Mouse (Mus musculus) T-helper 1 cell (primary cell): ENCODE measurements at regions not wholly inside any gene's neighbourhood (a gene's known extent, or its start where the extent isn't known, plus 50 kb on each side); places are given as distances from the start of the nearest gene placed in this dataset.
"Not testable (repeated sequence)": the region's sequence is repeated elsewhere in the genome, so short reads cannot be mapped to it uniquely, and the experiment has no call there.

Source experiments
- in situ Hi-C: fragments of 300-600 bp; cut with MboI, MseI; formaldehyde crosslinking; loops from one replicate; pipeline ENCODE4 v1.15.1; 2025; ENCODE audit warnings: high pct_unique_total_duplicates

- in situ Hi-C loops, result no loop called here
These were observed 143.9 kb upstream of the Rps6ka3 start for GRCm38 (mm10) chrX:159066212-159066611.

- in situ Hi-C loops, result no loop called here
These were observed 137.5 kb upstream of the Rps6ka3 start for GRCm38 (mm10) chrX:159072647-159073046.

- in situ Hi-C loops, result no loop called here
These were observed 136.6 kb upstream of the Rps6ka3 start for GRCm38 (mm10) chrX:159073533-159073932.

GRCm38 (mm10) chrX:159080508-159080907 lies 129.6 kb upstream of the Rps6ka3 start:
- in situ Hi-C loops, result no loop called here

GRCm38 (mm10) chrX:159110651-159111050 lies 99.5 kb upstream of the Rps6ka3 start:
- in situ Hi-C loops, result not testable (repeated sequence)

GRCm38 (mm10) chrX:159116210-159116609 lies 93.9 kb upstream of the Rps6ka3 start:
- in situ Hi-C loops, result no loop called here

GRCm38 (mm10) chrX:159140554-159140953 lies 69.6 kb upstream of the Rps6ka3 start:
- in situ Hi-C loops, result no loop called here

GRCm38 (mm10) chrX:159143278-159143677 lies 66.8 kb upstream of the Rps6ka3 start:
- in situ Hi-C loops, result no loop called here

GRCm38 (mm10) chrX:159144674-159145073 lies 65.4 kb upstream of the Rps6ka3 start:
- in situ Hi-C loops, result no loop called here

GRCm38 (mm10) chrX:159145212-159145611 lies 64.9 kb upstream of the Rps6ka3 start:
- in situ Hi-C loops, result no loop called here

- in situ Hi-C loops, result no loop called here
These were observed 54.3 kb upstream of the Rps6ka3 start for GRCm38 (mm10) chrX:159155786-159156185.

GRCm38 (mm10) chrX:159156976-159157375 lies 53.1 kb upstream of the Rps6ka3 start:
- in situ Hi-C loops, result no loop called here

- in situ Hi-C loops, result no loop called here
These were observed 50.4 kb upstream of the Rps6ka3 start for GRCm38 (mm10) chrX:159159727-159160126.
